Mouse (Mus musculus) midbrain, embryonic 16.5 days (tissue): ENCODE data around the gene Actl6b. TPM values are rescaled to one million over a fixed set of nuclear protein-coding genes. Genes with fewer than 3 reads are reported as not detected.
A peak's percentile ranks its signal among the peaks of the same experiment; 100 is the strongest.

Source experiments
- ATAC-seq: fragments of 200-750 bp; cut with Nextera tagmentation; 2 replicates; pipeline ENCODE4 v1.8.0; 2017; ENCODE audit warnings: moderate TSS enrichment
- H3K27ac ChIP-seq: fragments of 300-500 bp; sonication (generic); 2 replicates; pipeline ENCODE4 v1.5.1; 2014; ENCODE audit warnings: mild to moderate bottlenecking, low read length, mixed read lengths
- H3K27me3 ChIP-seq: fragments of 300-500 bp; sonication (generic); 2 replicates; pipeline ENCODE4 v1.6.1; 2014; ENCODE audit warnings: low read depth, low read length, mixed read lengths; ENCODE audit not compliant: control insufficient read depth, insufficient read depth
- H3K36me3 ChIP-seq: fragments of 300-500 bp; sonication (generic); 2 replicates; pipeline ENCODE4 v1.6.1; 2014; ENCODE audit warnings: mild to moderate bottlenecking, low read length, moderate library complexity, mixed read lengths; ENCODE audit not compliant: control insufficient read depth, insufficient read depth
- H3K4me1 ChIP-seq: fragments of 300-500 bp; sonication (generic); 2 replicates; pipeline ENCODE4 v1.6.1; 2014; ENCODE audit warnings: mild to moderate bottlenecking, low read length, mixed read lengths; ENCODE audit not compliant: control insufficient read depth, insufficient read depth
- H3K4me2 ChIP-seq: fragments of 300-500 bp; sonication (generic); 2 replicates; pipeline ENCODE4 v1.6.1; 2014; ENCODE audit warnings: mild to moderate bottlenecking, low read length, mixed read lengths
- H3K4me3 ChIP-seq: fragments of 300-500 bp; sonication (generic); 2 replicates; pipeline ENCODE4 v1.5.1; 2014; ENCODE audit warnings: low read depth, mild to moderate bottlenecking, low read length, moderate library complexity, mixed read lengths
- H3K9ac ChIP-seq: fragments of 300-500 bp; sonication (generic); 2 replicates; pipeline ENCODE4 v1.6.1; 2014; ENCODE audit warnings: low read depth, low read length, mixed read lengths
- H3K9me3 ChIP-seq: fragments of 300-500 bp; sonication (generic); replicated peaks from 2 replicates; pipeline ENCODE4 v1.6.1; 2014; ENCODE audit warnings: mild to moderate bottlenecking, low read length, mixed read lengths; ENCODE audit not compliant: control insufficient read depth, poor library complexity, severe bottlenecking
- WGBS: fragments of 180-500 bp; shearing (Covaris S2); extraction: QIAGEN DNeasy Blood & Tissue Kit; methylation state at CpG from one replicate; pipeline ENCODE4 v1.1.7; 2014; 5-methylcytosine and 5-hydroxymethylcytosine counted together
- polyA plus RNA-seq: library from polyadenylated mRNA; unstranded; fragments of >200 nt; fragmentation: Nextera tagmentation; extraction: Ambion mirVana; gene quantifications from 2 replicates; pipeline ENCODE4 v1.2.1, GENCODE M21; 2015

Gene Actl6b
- polyA plus RNA-seq, 1 experiment from 2014 or later = 326 TPM

DNA sequence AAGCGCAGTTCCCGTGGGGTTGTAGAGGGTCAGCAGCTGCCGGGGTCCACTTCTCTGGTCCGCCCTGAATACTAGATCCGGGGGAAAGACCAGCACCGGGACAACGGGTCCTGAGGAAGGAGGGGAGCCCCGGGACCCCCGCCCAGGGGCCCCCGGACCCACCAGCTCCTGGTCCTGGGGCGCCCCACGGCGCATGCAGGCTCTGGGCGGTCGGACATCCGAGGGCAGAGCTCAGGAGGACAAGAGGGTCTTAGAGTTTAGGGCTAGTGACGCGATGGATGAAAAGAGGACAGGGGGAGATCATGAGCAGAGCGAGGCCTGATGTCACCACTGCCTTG lies 46.9 kb downstream of the Actl6b start:
- H3K4me1 ChIP-seq = peaks cover 12% of the 10 kb centered on the region
- H3K9ac ChIP-seq = peak overlapping the region; percentile 98
- H3K9me3 ChIP-seq = no peaks in the 10 kb centered on the region
- H3K4me3 ChIP-seq = peak overlapping the region; percentile 85
- peak overlapping the region; percentile 80 for H3K27ac ChIP-seq
- H3K36me3 ChIP-seq = peaks cover 3% of the 10 kb centered on the region; the same call in 1 of the 2 replicates
- H3K4me2 ChIP-seq = peak overlapping the region; percentile 99
- under 1% methylated on average over 19 of the region's 19 CpGs for WGBS
- ATAC-seq = no peak; the same call in none of the 2 replicates
- no peaks in the 10 kb centered on the region for H3K27me3 ChIP-seq

DNA sequence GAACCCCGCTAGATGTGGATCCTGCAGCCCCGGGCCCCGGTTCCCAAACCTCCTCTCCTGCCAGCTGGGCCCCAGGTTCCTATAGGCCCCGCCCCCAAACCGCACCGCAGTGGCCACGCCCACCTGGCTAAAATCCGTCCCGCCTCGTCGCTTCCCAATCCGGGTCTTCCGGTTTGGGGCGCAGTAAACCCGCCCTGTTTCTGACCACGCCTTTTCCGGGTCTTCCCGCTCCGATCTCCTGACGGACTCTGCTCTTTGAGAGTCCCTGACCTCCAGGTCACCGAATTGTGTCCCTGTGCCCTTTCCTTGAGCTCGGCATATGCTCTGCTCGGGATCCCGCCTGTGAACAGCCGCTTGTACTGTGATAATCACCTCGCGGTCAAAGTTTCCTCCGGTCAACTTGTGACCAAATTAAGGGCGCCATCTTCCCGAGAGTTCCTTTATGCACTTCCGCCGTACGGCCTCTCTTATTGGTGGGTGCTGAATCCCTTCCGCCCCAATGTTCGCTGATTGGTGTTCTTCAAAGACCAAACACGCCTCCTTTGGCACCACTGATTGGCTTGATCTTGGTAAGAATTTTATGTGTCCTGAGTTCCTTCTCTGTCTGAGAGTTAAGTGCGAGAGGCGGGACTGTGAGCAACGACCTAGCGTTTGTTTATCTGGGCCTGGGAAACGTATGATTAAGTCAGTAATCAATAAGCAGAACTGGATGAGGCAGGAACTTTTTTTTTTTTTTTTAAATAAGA lies 47.5 kb downstream of the Actl6b start, which contains the start of gene Mospd3:
Mospd3 (minus strand) TSS at position 440 of the 746 bp plus-strand sequence.
- peak within 1 kb of the TSS; percentile 80 for H3K27ac ChIP-seq
- H3K9me3 ChIP-seq = no peaks in the 10 kb centered on the region
- peaks cover 12% of the 10 kb centered on the region for H3K4me1 ChIP-seq
- ATAC-seq = peak; percentile 97
- peaks cover 3% of the 10 kb centered on the region; the same call in 1 of the 2 replicates for H3K36me3 ChIP-seq
- H3K4me2 ChIP-seq = peak within 1 kb of the TSS; percentile 99
- H3K27me3 ChIP-seq = no peaks in the 10 kb centered on the region
- peak within 1 kb of the TSS; percentile 98 for H3K9ac ChIP-seq
- WGBS = under 1% methylated on average over 41 of the region's 41 CpGs
- peak within 1 kb of the TSS; percentile 85 for H3K4me3 ChIP-seq

DNA sequence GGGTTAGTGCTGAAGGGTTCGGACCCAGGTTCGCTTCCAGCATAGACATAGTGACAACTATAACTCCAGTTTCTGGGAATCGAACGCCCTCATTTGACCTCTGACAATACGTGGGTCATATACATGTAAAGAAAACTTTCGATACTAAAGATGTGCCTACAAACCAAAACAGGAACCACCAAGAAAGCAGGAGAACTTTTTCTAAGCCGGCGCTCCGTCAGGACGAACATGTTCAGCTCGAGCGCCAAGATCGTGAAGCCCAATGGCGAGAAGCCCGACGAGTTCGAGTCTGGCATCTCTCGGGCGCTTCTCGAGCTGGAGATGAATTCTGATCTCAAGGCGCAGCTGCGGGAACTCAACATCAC lies 48.0 kb downstream of the Actl6b start:
- Histone ChIP-seq H3K27me3 (no peaks in the 10 kb centered on the region), H3K4me1 (peaks cover 12% of the 10 kb centered on the region), H3K9me3 (no peaks in the 10 kb centered on the region), H3K9ac (peak overlapping the region; percentile 54), H3K36me3 (peaks cover 3% of the 10 kb centered on the region; the same call in 1 of the 2 replicates), H3K4me3 (peak overlapping the region; percentile 85), H3K27ac (no peak overlapping the region), H3K4me2 (peak overlapping the region; percentile 84)
- no peak for ATAC-seq
- under 1% methylated on average over 22 of the region's 22 CpGs for WGBS

DNA sequence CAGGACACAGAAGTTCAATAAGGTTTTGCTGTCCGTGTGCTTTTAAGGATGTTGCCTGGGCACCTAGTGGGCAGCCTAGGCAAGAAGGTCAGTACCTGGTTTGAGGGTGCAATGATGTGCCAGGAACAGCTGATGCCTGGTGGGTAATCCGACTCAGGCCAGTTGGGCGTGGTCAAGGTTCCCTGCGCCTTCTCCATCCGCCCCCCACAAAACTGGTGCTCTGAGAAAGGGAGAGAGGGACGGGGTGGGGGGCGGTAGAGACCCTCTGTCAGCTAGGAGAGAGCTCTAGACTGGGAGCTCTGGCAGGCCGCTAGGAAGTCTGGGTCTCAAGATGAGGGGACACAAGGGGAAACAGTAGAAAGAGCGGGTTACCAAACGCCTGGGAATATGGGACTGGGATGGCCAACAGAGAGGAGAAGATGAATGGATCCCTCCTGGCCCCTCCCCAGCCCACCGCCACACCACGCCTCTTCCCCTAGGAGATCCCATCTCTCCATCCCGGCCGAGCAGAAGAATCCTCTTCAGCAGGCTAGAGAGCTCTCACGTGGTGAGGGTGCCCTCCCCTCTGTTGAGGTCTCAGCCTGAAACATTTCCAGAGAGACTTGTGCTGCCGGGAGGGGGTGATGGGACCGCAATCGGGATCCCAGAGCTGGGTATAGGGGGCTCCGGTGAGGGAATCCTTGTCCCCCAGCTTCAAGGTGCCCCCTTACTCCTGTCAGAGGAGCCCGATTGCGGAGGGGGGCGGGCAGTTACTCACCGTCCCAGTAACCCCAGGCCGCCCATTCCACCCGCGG lies 54.7 kb downstream of the Actl6b start:
- no peaks in the 10 kb centered on the region for H3K36me3 ChIP-seq
- 11% methylated on average over 26 of the region's 26 CpGs for WGBS
- H3K4me1 ChIP-seq = peaks cover 3% of the 10 kb centered on the region
- no peak overlapping the region for H3K27ac ChIP-seq
- H3K4me2 ChIP-seq = peak overlapping the region; percentile 31
- H3K9ac ChIP-seq = peak overlapping the region; percentile 1
- peaks cover 12% of the 10 kb centered on the region for H3K27me3 ChIP-seq
- no peaks in the 10 kb centered on the region for H3K9me3 ChIP-seq
- ATAC-seq = no peak
- H3K4me3 ChIP-seq = 0 out of 2 replicates have a peak overlapping the region, but pooled peaks have one; percentile 6

DNA sequence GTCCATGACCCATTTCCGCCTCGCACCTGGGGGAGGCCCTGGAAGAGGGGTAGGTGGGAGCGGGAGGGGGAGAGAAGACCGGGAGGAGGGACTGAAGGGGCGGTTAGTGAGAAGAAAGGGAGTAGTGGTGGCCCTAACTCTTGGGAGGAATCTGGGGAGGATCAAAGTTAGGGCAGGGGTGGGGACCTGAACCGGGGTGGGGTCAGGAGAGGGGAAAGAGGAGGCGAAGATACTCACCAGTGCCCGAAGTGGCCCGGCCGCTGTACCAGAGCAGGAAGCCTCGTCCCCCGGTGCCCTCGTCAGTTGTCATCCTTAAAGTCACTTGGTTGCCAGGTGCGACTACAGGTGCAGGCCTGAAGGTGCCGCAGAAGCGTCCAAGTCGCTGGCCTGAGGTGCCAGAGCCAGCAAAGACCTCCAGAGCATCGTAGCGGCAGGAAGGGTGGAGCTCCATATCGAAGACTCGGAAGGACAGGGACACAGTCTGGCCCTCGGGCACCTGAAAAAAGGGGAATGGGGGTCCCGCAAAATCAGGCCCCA lies 55.4 kb downstream of the Actl6b start:
- H3K36me3 ChIP-seq = no peaks in the 10 kb centered on the region
- peaks cover 12% of the 10 kb centered on the region for H3K27me3 ChIP-seq
- no peaks in the 10 kb centered on the region for H3K9me3 ChIP-seq
- 18% methylated on average over 23 of the region's 23 CpGs for WGBS
- no peak for ATAC-seq
- H3K4me3 ChIP-seq = no peak overlapping the region
- H3K4me1 ChIP-seq = peaks cover 3% of the 10 kb centered on the region
- no peak overlapping the region for H3K27ac ChIP-seq
- peak overlapping the region; percentile 1 for H3K9ac ChIP-seq
- H3K4me2 ChIP-seq = peak overlapping the region; percentile 31

GRCm38 (mm10) chr5:137609292-137609691 lies 56.0 kb downstream of the Actl6b start:
- H3K4me3 ChIP-seq = no peak overlapping the region
- no peak overlapping the region for H3K27ac ChIP-seq
- ATAC-seq = no peak
- peaks cover 12% of the 10 kb centered on the region for H3K27me3 ChIP-seq
- 55% methylated on average over 3 of the region's 3 CpGs for WGBS
- H3K36me3 ChIP-seq = no peaks in the 10 kb centered on the region
- peaks cover 3% of the 10 kb centered on the region for H3K4me1 ChIP-seq
- H3K4me2 ChIP-seq = no peak overlapping the region
- H3K9ac ChIP-seq = no peak overlapping the region
- H3K9me3 ChIP-seq = no peaks in the 10 kb centered on the region

DNA sequence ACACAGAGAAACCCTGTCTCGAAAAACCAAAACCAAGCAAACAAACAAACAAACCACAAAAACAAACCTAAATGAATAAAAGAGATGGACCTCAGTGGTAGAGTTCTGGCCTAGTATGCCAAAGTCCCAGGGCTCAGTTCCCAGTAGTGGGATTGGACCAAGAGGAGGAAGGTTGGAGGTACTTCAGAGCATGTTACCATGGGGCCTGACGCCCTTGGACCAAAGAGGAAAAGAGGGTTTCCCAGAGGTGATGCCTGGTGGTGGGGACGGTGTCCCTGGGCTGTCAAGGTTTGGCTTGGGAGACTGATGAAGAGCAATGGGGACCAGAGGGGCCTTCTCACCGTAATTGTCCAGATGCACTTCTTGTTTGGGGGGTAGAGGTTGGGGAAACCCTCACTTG lies 56.7 kb downstream of the Actl6b start:
- no peak for ATAC-seq
- no peak overlapping the region for H3K4me3 ChIP-seq
- WGBS = 78% methylated on average over 4 of the region's 4 CpGs

GRCm38 (mm10) chr5:137610548-137611244 lies 57.4 kb downstream of the Actl6b start:
- Histone ChIP-seq H3K27ac (no peak overlapping the region), H3K36me3 (no peaks in the 10 kb centered on the region), H3K9ac (no peak overlapping the region), H3K27me3 (peaks cover 12% of the 10 kb centered on the region), H3K4me1 (peaks cover 3% of the 10 kb centered on the region), H3K9me3 (no peaks in the 10 kb centered on the region), H3K4me3 (no peak overlapping the region), H3K4me2 (no peak overlapping the region)
- 23% methylated on average over 11 of the region's 12 CpGs for WGBS
- no peak for ATAC-seq

More for the DNA sequence above, 56.7 kb downstream of the Actl6b start:
- Histone ChIP-seq H3K27me3 (peaks cover 12% of the 10 kb centered on the region), H3K9me3 (no peaks in the 10 kb centered on the region), H3K27ac (no peak overlapping the region), H3K9ac (no peak overlapping the region), H3K4me1 (peaks cover 3% of the 10 kb centered on the region), H3K36me3 (no peaks in the 10 kb centered on the region), H3K4me2 (no peak overlapping the region)
